Mouse (Mus musculus): ENCODE data around the gene Fibin.

Gene Fibin

GRCm38 (mm10) chr2:110313305-110313824 is 49.6 kb downstream of the Fibin start:
- DNase-seq = no peak

Measured in kidney, postnatal 4 days (tissue).